ENCODE assay signal across 18 mouse cellular contexts in the genomic region with DNA sequence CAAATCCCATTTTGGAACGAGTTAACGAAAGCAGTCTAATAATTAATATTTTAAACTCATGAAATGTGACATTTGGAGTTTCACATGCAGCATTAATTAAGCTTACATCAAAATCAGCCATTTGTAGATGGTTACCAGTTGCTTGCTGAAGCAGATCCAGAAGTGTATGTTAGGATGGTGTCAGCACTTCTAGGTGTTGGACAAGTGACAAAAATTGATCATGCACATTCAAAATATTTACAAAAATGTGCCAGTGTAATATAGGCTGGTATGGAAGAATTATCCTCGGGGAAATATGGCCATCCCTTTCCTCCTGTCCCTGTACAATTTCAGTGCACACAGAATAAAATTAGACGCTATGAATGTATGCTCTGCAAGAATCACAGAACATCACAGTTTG.
"Had no signal": no experiment of that assay in that cellular context is flagged by ENCODE, and none has a peak within 500 bp of the region (broad histone marks: within the 10 kb centered on the region; RNA-seq: fewer than 3 reads in every experiment).

No protein-coding gene starts in this region.

- H3K4me2 ChIP-seq: midbrain, embryonic 13.5 days; midbrain, embryonic 15.5 days; neural tube, embryonic 13.5 days; neural tube, embryonic 15.5 days had no signal

- DNase-seq: lung, adult 18-20 months; lung, embryonic 14.5 days; lung, postnatal 10 days; lung, postnatal 4 days; retina, postnatal 1 day; right cerebral cortex, adult 18-20 months; right cerebral cortex, postnatal 25 days; right cerebral cortex, postnatal 4 days; spleen, adult 18-20 months; thymus, adult 18-20 months; thymus, postnatal 14 days; thymus, postnatal 36 days had no signal

- H3K36me3 ChIP-seq: midbrain, embryonic 10.5 days; midbrain, embryonic 13.5 days; midbrain, embryonic 15.5 days; neural tube, embryonic 13.5 days; neural tube, embryonic 15.5 days had no signal

- H3K4me3 ChIP-seq: midbrain, embryonic 10.5 days; midbrain, embryonic 13.5 days; midbrain, embryonic 15.5 days; myocyte; neural tube, embryonic 13.5 days; neural tube, embryonic 15.5 days had no signal

- H3K9ac ChIP-seq: lung, embryonic 14.5 days; midbrain, embryonic 13.5 days; midbrain, embryonic 15.5 days; neural tube, embryonic 13.5 days; neural tube, embryonic 15.5 days had no signal

- ATAC-seq: midbrain, embryonic 13.5 days; midbrain, embryonic 15.5 days had no signal

- H3K27me3 ChIP-seq: midbrain, embryonic 13.5 days; midbrain, embryonic 15.5 days; neural tube, embryonic 13.5 days; neural tube, embryonic 15.5 days had no signal

- H3K9me3 ChIP-seq: midbrain, embryonic 10.5 days; midbrain, embryonic 13.5 days; midbrain, embryonic 15.5 days; neural tube, embryonic 13.5 days; neural tube, embryonic 15.5 days had no signal

- H3K27ac ChIP-seq: midbrain, embryonic 10.5 days; midbrain, embryonic 13.5 days; midbrain, embryonic 15.5 days; neural tube, embryonic 13.5 days; neural tube, embryonic 15.5 days had no signal

- H3K4me1 ChIP-seq: neural tube, embryonic 13.5 days; neural tube, embryonic 15.5 days had no signal
